Mouse (Mus musculus) liver, adult 2 months (tissue): ENCODE data around the gene Npas2. TPM values are rescaled to one million over a fixed set of nuclear protein-coding genes. Genes with fewer than 3 reads are reported as not detected.

ENCODE experiments used
- DNase-seq: peaks from one replicate; pipeline ENCODE4 v3.0.0-alpha.2; 2011; ENCODE audit warnings: low read depth, low spot score; ENCODE audit errors: extremely low read depth
- H3K27ac ChIP-seq: fragments of 200-500 bp; replicated peaks from 2 replicates; pipeline ENCODE4 v1.5.1; 2012; ENCODE audit warnings: low read depth, mild to moderate bottlenecking, control low read depth, inconsistent platforms, low read length; ENCODE audit not compliant: insufficient read depth
- H3K27me3 ChIP-seq: fragments of 200-500 bp; 2 replicates; pipeline ENCODE4 v1.6.1; 2012; ENCODE audit warnings: mild to moderate bottlenecking, moderate library complexity, low read length, inconsistent platforms; ENCODE audit not compliant: control insufficient read depth, insufficient read depth
- H3K36me3 ChIP-seq: fragments of 200-500 bp; 2 replicates; pipeline ENCODE4 v1.6.1; 2012; ENCODE audit warnings: low read length, inconsistent platforms; ENCODE audit not compliant: control insufficient read depth, insufficient read depth
- H3K4me1 ChIP-seq: fragments of 200-500 bp; 2 replicates; pipeline ENCODE4 v1.6.1; 2011; ENCODE audit warnings: low read length; ENCODE audit not compliant: control insufficient read depth, insufficient read depth
- H3K4me3 ChIP-seq: fragments of 200-500 bp; 2 replicates; pipeline ENCODE4 v1.5.1; 2011; ENCODE audit warnings: low read depth, mild to moderate bottlenecking, control low read depth, low read length, moderate library complexity; ENCODE audit not compliant: insufficient read depth
- H3K79me2 ChIP-seq: fragments of 200-500 bp; 2 replicates; pipeline ENCODE4 v1.6.1; 2012; ENCODE audit warnings: inconsistent platforms, mild to moderate bottlenecking, low read length, moderate library complexity; ENCODE audit not compliant: control insufficient read depth, insufficient read depth
- H3K9ac ChIP-seq: fragments of 200-500 bp; 2 replicates; pipeline ENCODE4 v1.6.1; 2012; ENCODE audit warnings: low read depth, mild to moderate bottlenecking, control low read depth, inconsistent platforms, low read length
- CTCF ChIP-seq: fragments of 200-500 bp; IDR thresholded peaks from 2 replicates; pipeline ENCODE4 v1.5.1; 2011; ENCODE audit warnings: low read depth, low read length, control low read depth
- POLR2A ChIP-seq: fragments of 200-500 bp; IDR thresholded peaks from 2 replicates; pipeline ENCODE4 v1.6.1; 2011; ENCODE audit warnings: low read length, control low read depth; ENCODE audit not compliant: insufficient read depth; ENCODE audit errors: extremely low read depth
- WGBS: fragments of 180-500 bp; shearing (Covaris S2); methylation state at CpG from one replicate; pipeline ENCODE4 v1.1.7; 2018; 5-methylcytosine and 5-hydroxymethylcytosine counted together
- polyA plus RNA-seq: library from polyadenylated mRNA; depleted of rRNA; stranded (reverse); fragments of >200 nt; gene quantifications from 2 replicates; pipeline ENCODE4 v1.2.3, GENCODE M21; 2012; rRNA removed
- total RNA-seq: library from RNA; depleted of rRNA; stranded (reverse); fragments of >200 nt; gene quantifications from 2 replicates; pipeline ENCODE4 v1.2.3, GENCODE M21; 2014; rRNA removed

Gene Npas2
- 0.07 TPM in 1 of 2 replicates, not detected in the other for total RNA-seq
- 3.7 and 5.2 TPM in 2 replicates for polyA plus RNA-seq

DNA sequence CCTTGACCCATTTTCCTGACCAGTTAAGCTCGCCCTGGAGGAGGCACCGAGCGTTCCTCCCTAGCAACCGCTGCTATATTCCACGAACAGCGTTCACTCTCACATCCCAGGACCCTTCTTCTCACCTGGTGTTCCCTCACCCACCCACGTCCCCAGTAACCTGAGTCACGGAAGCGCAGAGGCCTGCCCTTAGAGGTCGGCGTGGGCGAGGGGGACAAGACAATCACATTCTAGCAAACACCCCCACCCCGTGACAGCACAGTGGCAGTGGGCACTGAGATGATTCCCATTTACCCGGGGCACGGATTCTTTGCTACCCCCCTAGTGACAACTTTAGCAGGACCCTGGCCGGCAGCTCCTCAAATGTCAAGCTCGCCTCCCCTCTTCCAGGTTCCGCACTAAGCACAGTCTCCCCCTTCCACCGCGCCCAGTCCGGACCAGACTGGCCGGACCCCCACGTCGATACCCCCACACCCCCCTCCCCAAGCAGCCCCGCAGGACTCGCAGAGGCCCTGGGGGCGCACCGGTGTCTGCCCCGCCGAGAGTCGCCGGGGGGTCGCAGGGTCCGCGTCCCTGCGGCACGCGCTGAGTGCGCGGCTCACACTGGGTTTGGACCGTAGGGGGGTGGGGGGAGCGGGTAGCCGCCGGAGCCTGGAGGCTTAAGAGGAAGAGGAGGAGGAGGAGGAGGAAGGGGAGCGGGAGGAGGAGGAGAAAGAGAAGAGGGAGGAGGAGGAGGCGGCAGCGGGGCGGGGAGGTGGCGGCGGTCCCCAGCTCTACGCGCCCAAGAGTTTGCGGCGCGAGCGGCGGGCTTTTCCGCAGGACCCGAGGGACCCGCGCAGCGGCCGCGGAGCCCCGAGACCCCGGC is at the start of gene Npas2:
Npas2 (plus strand) TSS at position 735 of the 865 bp plus-strand sequence.
- Histone ChIP-seq H3K79me2 (peaks cover 7% of the 10 kb centered on the region), H3K9ac (peak within 1 kb of the TSS; percentile 70), H3K27me3 (no peaks in the 10 kb centered on the region), H3K4me1 (peaks cover 8% of the 10 kb centered on the region), H3K4me3 (peak within 1 kb of the TSS; percentile 81), H3K36me3 (no peaks in the 10 kb centered on the region), H3K27ac (no peak within 1 kb of the TSS)
- TF ChIP-seq CTCF (no peak), POLR2A (no peak)
- peak; percentile 19 for DNase-seq
- under 1% methylated on average over 60 of the region's 66 CpGs for WGBS

DNA sequence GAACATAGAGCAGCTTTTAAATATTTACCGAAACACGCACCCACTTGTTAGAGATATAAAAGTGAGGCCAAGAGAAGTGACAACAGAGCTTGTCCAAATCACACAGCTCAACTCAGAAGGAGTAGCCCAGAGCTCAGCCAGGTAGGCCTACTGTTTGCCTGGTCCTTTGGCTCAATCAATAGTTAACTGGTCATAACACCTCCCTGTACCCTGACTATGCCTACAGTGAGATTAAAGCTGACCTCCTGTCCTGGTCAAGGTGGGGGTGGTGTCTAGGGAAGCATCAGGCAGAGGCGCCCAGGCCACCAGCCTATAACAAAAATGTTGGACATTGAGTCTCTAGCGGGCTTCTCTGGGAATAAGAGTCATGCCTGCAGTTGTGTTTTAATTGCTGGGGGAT is 36.8 kb upstream of the Npas2 start:
- 19% methylated on average over 4 of the region's 4 CpGs for WGBS
- Histone ChIP-seq H3K9ac (no peak overlapping the region), H3K4me1 (peaks cover 3% of the 10 kb centered on the region), H3K27me3 (no peaks in the 10 kb centered on the region), H3K27ac (no peak overlapping the region), H3K4me3 (no peak overlapping the region), H3K79me2 (no peaks in the 10 kb centered on the region), H3K36me3 (no peaks in the 10 kb centered on the region)
- DNase-seq = peak; percentile 68
- TF ChIP-seq CTCF = no peak
- no peak for TF ChIP-seq POLR2A

DNA sequence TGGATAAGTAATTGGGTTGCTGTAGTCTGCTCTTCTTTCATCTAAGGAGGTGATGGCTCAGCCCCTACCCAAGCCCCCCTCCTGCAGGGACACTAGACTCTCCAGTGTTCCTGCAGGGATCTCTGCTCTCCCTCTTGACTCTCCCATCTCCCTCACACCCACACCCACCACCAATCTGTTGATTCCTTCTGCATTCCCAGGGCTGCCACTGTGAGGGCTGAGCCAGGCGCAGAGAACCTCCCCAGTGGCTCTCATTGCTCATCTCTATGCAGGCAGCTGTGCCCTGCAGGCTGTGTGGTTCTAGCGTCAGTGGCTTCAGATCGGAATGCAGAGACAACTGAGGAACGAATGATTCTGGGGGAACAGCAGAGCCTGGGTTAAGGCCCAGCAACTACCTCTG is 33.4 kb upstream of the Npas2 start:
- Histone ChIP-seq H3K27me3 (no peaks in the 10 kb centered on the region), H3K36me3 (no peaks in the 10 kb centered on the region), H3K4me3 (no peak overlapping the region), H3K9ac (no peak overlapping the region), H3K79me2 (no peaks in the 10 kb centered on the region), H3K27ac (no peak overlapping the region), H3K4me1 (peaks cover 3% of the 10 kb centered on the region)
- no peak for TF ChIP-seq CTCF
- no peak for TF ChIP-seq POLR2A
- WGBS = 85% methylated on average over 4 of the region's 4 CpGs
- no peak for DNase-seq

DNA sequence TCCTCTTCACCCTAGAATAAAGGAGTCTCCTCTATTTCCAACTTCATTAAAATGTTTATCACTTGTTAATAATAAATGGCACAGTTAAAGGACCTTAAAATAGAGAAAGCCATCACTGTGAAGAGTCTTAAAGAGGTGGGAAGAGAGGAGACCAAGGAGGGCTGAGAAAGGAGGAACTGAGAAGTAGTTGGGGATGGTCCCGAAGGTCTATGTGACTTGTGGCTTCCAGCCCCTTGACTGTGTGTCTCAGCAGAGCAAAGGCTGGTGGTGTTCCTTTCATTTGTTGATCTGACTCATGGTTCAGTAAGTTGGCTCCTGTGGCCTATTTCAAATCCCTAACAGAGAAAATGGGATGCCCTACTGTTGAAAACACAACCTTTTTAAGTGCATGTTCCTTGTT is 30.5 kb upstream of the Npas2 start:
- DNase-seq = no peak
- WGBS = 79% methylated on average over 1 of the region's 1 CpGs
- H3K27me3 ChIP-seq = no peaks in the 10 kb centered on the region

DNA sequence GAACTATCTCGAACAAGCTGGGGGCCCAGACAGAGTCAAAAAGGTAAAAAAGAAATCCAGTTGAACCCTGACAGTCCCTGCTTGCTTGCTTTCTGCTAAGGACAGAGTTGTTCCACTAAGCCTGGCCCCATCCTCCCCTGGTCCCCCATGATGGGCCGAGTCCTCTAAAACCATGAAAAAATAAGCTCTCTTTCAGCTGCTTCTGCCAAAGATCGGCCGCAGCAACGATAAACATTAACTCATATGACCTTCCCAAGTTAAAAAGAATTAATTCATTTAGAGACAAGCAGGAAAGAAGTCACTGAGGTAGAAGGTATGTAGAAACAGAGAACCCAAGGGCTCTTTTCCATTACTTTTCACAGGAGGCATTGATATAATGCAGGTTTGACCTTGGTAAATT is 16.8 kb upstream of the Npas2 start:
- no peak for DNase-seq
- no peak for TF ChIP-seq POLR2A
- no peak for TF ChIP-seq CTCF
- H3K36me3 ChIP-seq = no peaks in the 10 kb centered on the region
- no peak overlapping the region for H3K9ac ChIP-seq
- no peak overlapping the region for H3K4me3 ChIP-seq
- H3K27ac ChIP-seq = no peak overlapping the region
- H3K79me2 ChIP-seq = no peaks in the 10 kb centered on the region
- 63% methylated on average over 5 of the region's 5 CpGs for WGBS
- H3K27me3 ChIP-seq = no peaks in the 10 kb centered on the region
- no peaks in the 10 kb centered on the region for H3K4me1 ChIP-seq

More for the DNA sequence above, 30.5 kb upstream of the Npas2 start:
- Histone ChIP-seq H3K27ac (no peak overlapping the region), H3K79me2 (no peaks in the 10 kb centered on the region), H3K4me1 (no peaks in the 10 kb centered on the region), H3K36me3 (no peaks in the 10 kb centered on the region), H3K4me3 (no peak overlapping the region), H3K9ac (no peak overlapping the region)
- TF ChIP-seq CTCF (no peak), POLR2A (no peak)

DNA sequence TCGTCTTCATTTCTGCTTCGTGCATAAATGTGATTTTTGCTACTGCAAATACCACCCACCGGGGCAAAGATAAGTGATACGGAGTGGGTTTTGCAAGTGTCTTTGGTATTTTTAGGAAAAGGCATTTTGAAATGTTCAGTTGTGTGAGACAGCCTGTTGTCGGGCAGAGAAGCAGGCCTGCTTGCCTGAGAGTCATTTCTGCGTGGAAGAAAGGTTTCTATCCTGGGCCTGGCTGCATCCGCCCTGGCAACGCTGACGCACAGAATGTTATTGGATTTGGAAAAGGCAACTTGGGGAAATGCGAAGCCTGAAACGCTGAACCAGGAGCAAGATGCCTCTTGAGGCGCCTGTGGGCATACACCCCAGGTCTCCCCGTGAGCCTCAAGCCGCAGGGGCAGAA is 16.3 kb upstream of the Npas2 start:
- no peak for DNase-seq
- TF ChIP-seq POLR2A (no peak), CTCF (no peak)
- no peaks in the 10 kb centered on the region for H3K79me2 ChIP-seq
- H3K4me1 ChIP-seq = no peaks in the 10 kb centered on the region
- 92% methylated on average over 14 of the region's 14 CpGs for WGBS
- no peak overlapping the region for H3K9ac ChIP-seq
- no peak overlapping the region for H3K27ac ChIP-seq
- H3K27me3 ChIP-seq = no peaks in the 10 kb centered on the region
- no peak overlapping the region for H3K4me3 ChIP-seq
- no peaks in the 10 kb centered on the region for H3K36me3 ChIP-seq
